Mouse (Mus musculus): ENCODE data around the gene Marcksl1. TPM values are rescaled to one million over a fixed set of nuclear protein-coding genes. Genes with fewer than 3 reads are reported as not detected.
A peak's percentile ranks its signal among the peaks of the same experiment; 100 is the strongest.
"Not testable (repeated sequence)": the region's sequence is repeated elsewhere in the genome, so short reads cannot be mapped to it uniquely, and the experiment has no call there.

The Marcksl1 gene
- total RNA-seq, 2 experiments from 2014 or later = 538 to 599 TPM

DNA sequence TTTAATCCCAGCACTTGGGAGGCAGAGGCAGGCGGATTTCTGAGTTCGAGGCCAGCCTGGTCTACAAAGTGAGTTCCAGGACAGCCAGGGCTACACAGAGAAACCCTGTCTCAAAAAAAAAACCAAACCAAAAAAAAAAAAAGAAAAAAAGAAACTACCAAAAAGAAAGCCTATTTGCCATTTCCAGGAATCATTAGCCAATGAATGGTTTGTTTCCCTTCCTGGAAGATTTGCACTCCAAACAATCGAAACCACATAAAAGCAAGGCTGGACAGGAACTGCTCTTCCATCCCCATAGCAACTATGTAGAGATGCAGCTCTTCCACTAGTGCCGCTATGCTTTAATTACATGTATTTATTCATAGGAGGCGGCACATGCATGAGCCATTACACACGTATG is 41.1 kb downstream of the Marcksl1 start:
- intact Hi-C loops (cut with DNase I); DNase-seq (ENCODE audit: low spot score in 2 of 2): not testable (repeated sequence)

DNA sequence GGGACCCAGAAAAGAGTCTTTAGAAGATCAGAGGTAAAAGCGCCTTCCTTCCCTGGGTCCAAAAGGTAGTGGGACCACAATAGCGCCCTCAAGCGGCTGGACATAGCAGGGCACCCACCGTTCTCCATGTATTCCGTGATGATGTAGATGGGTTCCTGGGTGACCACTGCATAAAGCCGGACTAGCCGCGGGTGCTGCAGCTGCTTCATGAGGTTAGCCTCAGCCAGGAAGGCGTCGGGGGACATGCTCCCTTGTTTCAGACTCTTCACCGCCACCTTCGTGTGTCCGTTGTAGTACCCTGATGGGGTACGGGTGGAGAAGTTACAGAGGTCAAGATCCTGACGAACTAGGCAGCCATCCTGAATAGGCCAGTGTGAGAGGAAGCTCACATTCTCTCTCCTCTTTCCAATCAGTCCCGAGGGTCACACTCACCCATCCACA is 42.1 kb downstream of the Marcksl1 start:
- intact Hi-C loops (cut with DNase I) = no loop called here
- DNase-seq (ENCODE audit: low spot score in 2 of 2) = peak; percentile 62 to 72

DNA sequence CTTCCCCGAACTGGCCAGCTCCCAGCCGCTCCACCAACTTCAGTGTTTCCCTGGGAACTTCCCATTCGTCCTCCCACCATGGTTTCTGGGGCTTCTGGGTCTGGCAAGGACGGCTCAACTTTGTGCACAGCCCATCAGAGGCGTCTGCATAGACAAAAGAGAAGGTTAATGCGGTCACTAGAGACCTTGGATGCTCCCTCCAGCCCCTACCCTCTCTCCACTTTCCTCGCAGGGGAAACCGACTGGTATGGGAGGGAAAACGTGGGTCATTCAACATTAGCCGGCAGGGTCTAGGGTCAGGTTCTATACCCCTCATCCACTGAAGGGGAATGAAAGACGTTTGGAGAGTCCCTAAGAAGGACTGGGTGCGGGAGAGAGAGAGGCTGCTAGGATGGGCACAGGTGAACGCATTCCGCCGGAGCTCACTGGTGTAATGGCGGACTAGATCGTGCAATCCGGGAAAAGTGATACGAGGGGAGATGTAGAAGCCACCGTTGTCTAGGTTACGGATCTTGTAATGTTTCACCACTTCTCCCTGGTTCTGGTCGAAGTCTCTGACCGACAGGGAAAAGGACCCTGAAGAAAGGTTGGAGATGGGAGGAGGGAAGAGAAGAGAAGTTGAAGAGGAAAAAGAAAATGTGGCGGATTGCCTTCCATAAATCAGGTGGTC is 42.6 kb downstream of the Marcksl1 start:
- intact Hi-C loops (cut with DNase I) = no loop called here
- DNase-seq (ENCODE audit: low spot score in 2 of 2) = peak in 1 of 2 experiments; percentile 40

DNA sequence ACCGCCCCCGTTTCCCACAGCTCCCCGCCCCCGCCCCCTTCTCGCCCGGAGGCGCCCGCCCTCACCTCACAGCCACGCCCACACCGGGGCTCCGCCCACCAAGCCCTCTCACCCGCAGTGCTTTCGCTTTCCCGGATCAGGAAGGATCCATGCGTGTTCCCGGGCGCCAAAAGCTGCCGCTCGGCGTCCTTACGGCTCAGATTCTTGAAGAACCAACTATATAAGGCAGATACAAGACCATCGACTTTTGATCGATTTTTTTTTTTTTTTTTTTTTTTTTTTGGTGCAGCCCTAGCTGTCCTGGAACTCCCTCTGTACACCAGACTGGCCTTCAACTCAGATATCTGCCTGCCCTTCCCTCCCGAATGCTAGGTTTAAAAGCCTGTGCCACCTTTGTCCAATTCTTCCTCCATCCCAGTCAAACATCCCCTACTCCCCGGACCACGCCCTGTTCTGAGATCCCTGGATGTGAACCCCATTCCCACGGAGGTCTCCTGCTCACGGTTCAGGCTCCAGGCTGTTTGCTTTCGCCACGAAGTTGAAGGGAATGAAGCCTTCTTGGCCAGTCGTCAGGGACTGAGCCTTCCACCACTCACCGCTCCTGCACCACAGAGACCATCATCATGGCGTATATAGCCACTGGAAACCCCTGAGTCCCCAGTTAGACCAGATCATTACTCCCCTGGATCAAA is 43.3 kb downstream of the Marcksl1 start:
- DNase-seq (ENCODE audit: low spot score in 2 of 2) = peak; percentile 79 to 84
- intact Hi-C loops (cut with DNase I) = no loop called here

DNA sequence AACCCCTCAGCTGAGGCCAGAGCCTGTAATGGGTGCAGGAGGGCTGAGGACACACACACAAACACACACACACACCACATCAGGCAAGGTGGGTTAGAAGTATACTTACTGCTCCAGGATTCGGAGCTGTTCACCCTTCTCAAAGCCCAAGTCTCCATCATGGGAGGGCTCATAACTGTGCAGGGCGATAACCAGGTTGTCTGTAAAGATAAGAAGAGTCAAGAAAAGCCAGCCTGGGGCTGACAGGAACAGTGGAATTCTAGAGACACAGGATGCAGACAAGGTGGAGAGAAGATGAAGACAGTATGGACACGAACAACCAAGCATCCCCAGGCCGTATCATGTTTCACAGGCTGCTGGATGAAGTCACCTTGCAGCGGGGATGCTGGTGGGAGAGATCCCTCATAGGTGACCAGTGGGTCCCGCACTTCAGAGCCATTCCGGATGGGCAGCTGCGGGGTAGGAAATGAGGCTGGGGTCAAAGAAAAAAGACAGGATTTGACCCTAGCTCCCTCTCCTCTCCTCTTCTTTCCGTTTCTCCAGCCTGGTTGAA is 44.0 kb downstream of the Marcksl1 start:
- intact Hi-C loops (cut with DNase I) = no loop called here
- DNase-seq (ENCODE audit: low spot score in 2 of 2) = no peak

DNA sequence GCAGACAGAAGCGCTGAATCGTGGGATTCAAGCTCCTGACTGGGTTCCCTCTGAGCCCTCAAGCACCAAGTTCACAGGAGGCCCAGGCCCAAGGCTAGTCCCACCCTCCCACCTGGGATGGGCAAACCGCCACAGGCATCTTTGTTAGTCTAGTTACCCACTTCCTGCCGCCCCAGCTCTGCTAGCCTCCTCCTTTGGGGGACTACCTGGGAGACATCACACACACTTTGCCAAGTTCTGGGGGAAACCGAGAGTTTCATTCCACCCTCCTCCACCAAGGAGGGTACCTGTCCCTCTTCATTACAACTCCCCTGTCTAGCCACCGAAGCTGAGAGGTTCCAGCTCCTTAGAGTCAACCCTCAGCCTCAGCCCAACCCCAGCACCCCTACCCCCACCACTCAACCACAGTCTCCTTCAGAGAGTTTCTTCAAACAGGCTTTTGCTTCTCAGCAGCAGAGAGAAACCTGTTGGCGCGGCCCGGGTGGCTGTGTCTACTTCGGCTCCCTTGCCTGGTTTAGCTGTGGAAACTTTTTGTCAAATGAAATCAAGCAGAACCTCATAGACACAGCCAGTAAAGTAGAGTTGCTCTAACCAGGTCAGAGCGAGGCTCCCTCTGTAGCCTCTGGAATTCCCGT is 45.1 kb downstream of the Marcksl1 start:
- no peak for DNase-seq (ENCODE audit: low spot score in 2 of 2)
- intact Hi-C loops (cut with DNase I) = no loop called here

DNA sequence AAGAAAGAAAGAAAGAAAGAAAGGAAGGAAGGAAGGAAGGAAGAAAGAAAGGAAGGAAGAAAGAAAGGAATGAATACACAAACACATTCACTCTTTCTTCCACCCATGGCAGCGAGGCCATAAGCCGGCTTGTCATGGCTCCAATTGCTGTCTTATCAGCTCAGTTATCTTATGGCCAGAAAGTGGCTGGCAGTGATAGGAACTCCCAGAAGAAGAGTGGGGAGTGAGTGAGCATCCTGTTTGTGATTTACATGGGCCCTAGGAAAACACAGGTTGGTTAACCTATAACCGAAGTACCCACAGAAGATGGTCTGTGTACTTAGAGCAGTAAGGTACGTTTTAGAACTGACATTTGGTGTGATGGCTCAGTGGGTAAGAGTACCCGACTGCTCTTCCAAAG is 47.8 kb downstream of the Marcksl1 start:
- intact Hi-C loops (cut with DNase I) = no loop called here
- no peak for DNase-seq (ENCODE audit: low spot score in 2 of 2)

DNA sequence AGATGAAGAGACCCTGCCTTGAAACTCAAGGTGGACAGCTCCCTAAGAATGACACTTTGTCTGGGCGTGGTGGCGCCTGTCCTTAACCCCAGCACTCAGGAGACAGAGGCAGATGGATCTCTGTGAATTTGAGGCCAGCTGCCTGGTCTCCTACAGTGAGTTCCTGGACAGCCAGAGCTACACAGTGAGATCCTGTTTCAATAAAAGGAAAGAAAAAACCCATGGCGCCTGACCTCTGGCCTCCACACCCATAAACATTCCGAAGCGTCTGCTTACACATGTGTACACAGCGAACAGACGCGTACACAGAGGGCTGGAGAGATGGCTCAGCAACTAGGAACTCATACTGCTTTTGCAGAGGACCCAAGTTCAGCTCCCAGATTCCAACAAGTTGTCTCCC is 50.3 kb downstream of the Marcksl1 start:
- intact Hi-C loops (cut with DNase I) = no loop called here
- DNase-seq (ENCODE audit: low spot score in 2 of 2) = no peak

DNA sequence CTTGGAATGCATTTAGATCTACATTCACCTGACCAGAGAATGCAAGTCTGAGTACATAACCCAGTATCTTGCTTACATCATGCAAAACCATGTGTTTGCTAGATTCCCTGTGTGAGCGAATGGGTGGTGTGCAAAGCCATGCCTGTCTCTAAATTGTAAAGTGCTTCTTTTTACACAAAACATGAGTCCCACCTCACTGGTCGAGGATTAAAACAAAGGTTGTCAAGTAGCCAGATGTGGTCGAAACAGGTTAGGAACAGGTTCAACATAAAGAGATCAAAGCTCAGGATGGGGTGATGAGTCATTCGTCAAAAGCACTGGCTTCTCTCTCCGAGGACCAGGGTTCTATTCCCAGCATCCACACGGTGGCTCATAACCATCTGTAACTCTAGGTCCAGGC is 51.8 kb downstream of the Marcksl1 start:
- DNase-seq (ENCODE audit: low spot score in 2 of 2) = no peak
- intact Hi-C loops (cut with DNase I) = no loop called here

Small RNA genes within 50 kb of the gene (microRNA-seq; reads per million reads assigned to microRNA genes)
- gene Mir8119 = 0 reads per million in 2 experiments

Other genes starting within 250 kb of the Marcksl1 start
- gene Sync, start 226.0 kb upstream of the Marcksl1 start, total RNA-seq (2021) = 1 to 10 TPM; 1.2 to 2.2 TPM
- 100 to 1,000 TPM; 124 to 129 TPM for gene Rbbp4, start 178.2 kb upstream of the Marcksl1 start, total RNA-seq (2021)
- gene Zbtb8os, start 177.9 kb upstream of the Marcksl1 start, total RNA-seq (2021) = 10 to 100 TPM; 22.4 to 23.5 TPM
- gene Zbtb8a, start 135.5 kb upstream of the Marcksl1 start, total RNA-seq (2021) = 1 to 10 TPM; 7.4 to 8.0 TPM
- 1 to 10 TPM; 4.4 TPM for gene Zbtb8b, start 72.7 kb upstream of the Marcksl1 start, total RNA-seq (2021)
- gene Bsdc1, start 52.0 kb upstream of the Marcksl1 start, total RNA-seq (2021) = 10 to 100 TPM; 48.2 to 52.0 TPM
- under 1 TPM; 0.29 to 0.44 TPM for gene Tssk3, start 22.6 kb upstream of the Marcksl1 start, total RNA-seq (2021)
- under 1 TPM in 1 of 2 experiments, not detected in 1; 0.87 TPM for gene Fam229a, start 22.4 kb upstream of the Marcksl1 start, total RNA-seq (2021)
- 10 to 100 TPM; 27.2 to 30.2 TPM for gene Hdac1, start 29.1 kb downstream of the Marcksl1 start, total RNA-seq (2021)
- gene Lck, start 60.1 kb downstream of the Marcksl1 start, total RNA-seq (2021) = 1 to 10 TPM; 5.5 to 8.5 TPM
- gene Fam167b, start 65.0 kb downstream of the Marcksl1 start, total RNA-seq (2021) = not detected
- 100 to 1,000 TPM; 139 to 140 TPM for gene Eif3i, start 87.1 kb downstream of the Marcksl1 start, total RNA-seq (2021)
- 100 to 1,000 TPM in 1 of 2 experiments, 10 to 100 TPM in 1; 91.8 to 105 TPM for gene Tmem234, start 87.1 kb downstream of the Marcksl1 start, total RNA-seq (2021)
- gene Dcdc2b, start 100.7 kb downstream of the Marcksl1 start, total RNA-seq (2021) = 1 to 10 TPM; 2.7 to 3.9 TPM
- gene Iqcc, start 105.5 kb downstream of the Marcksl1 start, total RNA-seq (2021) = 10 to 100 TPM; 29.3 to 35.1 TPM
- 100 to 1,000 TPM; 103 to 110 TPM for gene Ccdc28b, start 110.4 kb downstream of the Marcksl1 start, total RNA-seq (2021)
- gene Txlna, start 127.5 kb downstream of the Marcksl1 start, total RNA-seq (2021) = 10 to 100 TPM; 40.2 to 45.5 TPM
- 10 to 100 TPM; 89.2 to 94.5 TPM for gene Kpna6, start 159.2 kb downstream of the Marcksl1 start, total RNA-seq (2021)
- gene Tmem39b, start 183.3 kb downstream of the Marcksl1 start, total RNA-seq (2021) = 10 to 100 TPM; 12.6 to 15.3 TPM
- gene Khdrbs1, start 228.7 kb downstream of the Marcksl1 start, total RNA-seq (2021) = 10 to 100 TPM; 88.9 to 90.4 TPM